Mouse (Mus musculus) liver, embryonic 15.5 days (tissue): ENCODE data around the gene Hbq1b. TPM values are rescaled to one million over a fixed set of nuclear protein-coding genes. Genes with fewer than 3 reads are reported as not detected.
A peak's percentile ranks its signal among the peaks of the same experiment; 100 is the strongest.
"Not testable (repeated sequence)": the region's sequence is repeated elsewhere in the genome, so short reads cannot be mapped to it uniquely, and the experiment has no call there.

ENCODE experiments used
- ATAC-seq: fragments of 200-750 bp; cut with Nextera tagmentation; 2 replicates; pipeline ENCODE4 v1.8.0; 2017; ENCODE audit warnings: moderate number of reproducible peaks, mild to moderate bottlenecking, moderate library complexity; ENCODE audit not compliant: insufficient read depth
- H3K27ac ChIP-seq: fragments of 300-500 bp; sonication (generic); replicated peaks from 2 replicates; pipeline ENCODE4 v1.5.1; 2015; ENCODE audit warnings: mild to moderate bottlenecking, inconsistent platforms
- H3K27me3 ChIP-seq: fragments of 300-500 bp; sonication (generic); 2 replicates; pipeline ENCODE4 v1.6.1; 2015; ENCODE audit warnings: mild to moderate bottlenecking, inconsistent platforms
- H3K36me3 ChIP-seq: fragments of 300-500 bp; sonication (generic); replicated peaks from 2 replicates; pipeline ENCODE4 v1.6.1; 2015; ENCODE audit warnings: moderate library complexity, mild to moderate bottlenecking, inconsistent platforms
- H3K4me1 ChIP-seq: fragments of 300-500 bp; sonication (generic); replicated peaks from 2 replicates; pipeline ENCODE4 v1.6.1; 2015; ENCODE audit warnings: inconsistent platforms
- H3K4me2 ChIP-seq: fragments of 300-500 bp; sonication (generic); 2 replicates; pipeline ENCODE4 v1.6.1; 2015; ENCODE audit warnings: moderate library complexity, mild to moderate bottlenecking, inconsistent platforms
- H3K4me3 ChIP-seq: fragments of 300-500 bp; sonication (generic); replicated peaks from 2 replicates; pipeline ENCODE4 v1.5.1; 2015; ENCODE audit warnings: mild to moderate bottlenecking, inconsistent platforms
- H3K9ac ChIP-seq: fragments of 300-500 bp; sonication (generic); 2 replicates; pipeline ENCODE4 v1.6.1; 2015; ENCODE audit warnings: moderate library complexity, mild to moderate bottlenecking, inconsistent platforms
- H3K9me3 ChIP-seq: fragments of 300-500 bp; sonication (generic); replicated peaks from 2 replicates; pipeline ENCODE4 v1.6.1; 2016; ENCODE audit warnings: inconsistent platforms
- WGBS: fragments of 180-500 bp; shearing (Covaris S2); methylation state at CpG from one replicate; pipeline ENCODE4 v1.1.7; 2015; ENCODE audit warnings: mixed read lengths; ENCODE audit not compliant: insufficient replicate concordance; 5-methylcytosine and 5-hydroxymethylcytosine counted together
- polyA plus RNA-seq: library from polyadenylated mRNA; unstranded; fragments of >200 nt; fragmentation: Nextera tagmentation; extraction: Ambion mirVana; gene quantifications from 2 replicates; pipeline ENCODE4 v1.2.1, GENCODE M21; 2015

The Hbq1b gene
- polyA plus RNA-seq, 1 experiment from 2014 or later, result 151 TPM

DNA sequence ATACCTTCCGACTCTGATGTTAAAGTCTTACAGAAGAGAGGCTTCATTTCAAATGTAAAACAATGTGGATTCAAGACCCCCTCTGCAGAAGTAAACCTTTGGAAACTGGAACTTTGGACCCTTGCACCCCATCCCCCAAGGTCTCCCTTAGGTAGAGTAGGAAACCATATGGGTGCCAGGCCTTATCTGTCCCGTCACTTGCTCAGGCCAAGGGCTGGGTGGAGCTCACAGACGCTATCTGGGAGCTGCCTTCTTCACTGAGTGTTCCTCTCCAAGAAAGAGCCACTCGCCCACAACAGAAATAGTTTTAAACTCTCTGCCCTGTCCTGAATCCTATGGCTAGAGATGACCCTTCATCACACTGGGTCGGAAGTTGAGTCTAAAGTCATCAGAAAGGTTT is 17.8 kb upstream of the Hbq1b start:
- Histone ChIP-seq H3K27me3 (no peaks in the 10 kb centered on the region), H3K36me3 (no peaks in the 10 kb centered on the region), H3K4me2 (peak overlapping the region; percentile 83), H3K27ac (peak overlapping the region; percentile 97), H3K4me1 (peaks cover 79% of the 10 kb centered on the region), H3K9ac (peak overlapping the region; percentile 96), H3K4me3 (peak overlapping the region; percentile 68), H3K9me3 (no peaks in the 10 kb centered on the region)
- 18% methylated on average over 5 of the region's 5 CpGs for WGBS
- ATAC-seq, result peak; percentile 88

DNA sequence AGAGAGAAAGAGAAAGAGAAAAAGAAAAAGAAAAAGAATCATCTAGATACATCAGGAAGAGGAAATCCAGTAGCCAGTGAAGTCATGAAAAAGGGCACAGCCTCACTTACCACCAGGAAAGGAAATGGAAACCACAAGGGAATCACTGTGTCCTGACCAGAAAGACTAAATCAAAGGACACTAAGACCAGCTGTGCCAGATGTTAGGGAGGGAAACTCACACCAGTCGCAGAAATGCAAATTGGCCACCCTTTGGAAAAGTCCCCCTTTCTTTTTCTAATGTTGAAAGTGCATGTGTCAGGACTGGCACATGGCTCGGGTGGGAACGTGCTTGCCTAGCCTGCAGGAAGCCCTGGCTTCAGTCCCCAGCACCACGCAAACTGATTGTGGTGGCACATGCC is 15.6 kb upstream of the Hbq1b start:
- Histone ChIP-seq H3K9ac (0 out of 2 replicates have a peak overlapping the region, but pooled peaks have one; percentile 17), H3K36me3 (no peaks in the 10 kb centered on the region), H3K27ac (peak overlapping the region; percentile 76), H3K4me1 (peaks cover 67% of the 10 kb centered on the region), H3K9me3 (no peaks in the 10 kb centered on the region), H3K4me2 (no peak overlapping the region), H3K4me3 (no peak overlapping the region), H3K27me3 (peaks cover under 1% of the 10 kb centered on the region; the same call in 1 of the 2 replicates)
- WGBS, result 45% methylated on average over 4 of the region's 4 CpGs
- ATAC-seq, result no peak

DNA sequence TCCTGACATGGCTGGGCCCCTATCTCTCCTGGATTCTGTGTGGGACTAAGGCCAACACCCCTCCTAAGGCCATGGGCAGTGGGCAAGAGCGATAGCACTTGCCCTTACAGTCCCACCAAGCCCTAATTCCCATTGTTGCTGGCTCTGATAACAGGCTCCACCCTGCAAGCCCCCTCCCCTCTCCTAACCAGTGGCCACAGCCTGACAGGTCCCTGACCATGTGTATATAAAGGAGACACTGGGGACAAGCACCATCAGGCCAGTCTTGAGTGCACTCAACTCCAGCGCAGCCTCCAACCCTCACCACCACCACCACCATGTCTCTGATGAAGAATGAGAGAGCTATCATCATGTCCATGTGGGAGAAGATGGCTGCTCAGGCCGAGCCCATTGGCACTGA is 10.4 kb upstream of the Hbq1b start, which contains the start of gene Hba-x:
Gene Hba-x (plus strand): TSS at position 54 of the 400 bp plus-strand sequence.
- Histone ChIP-seq H3K36me3 (no peaks in the 10 kb centered on the region), H3K27me3 (peaks cover 35% of the 10 kb centered on the region), H3K4me1 (peaks cover 68% of the 10 kb centered on the region), H3K4me2 (no peak within 1 kb of the TSS), H3K27ac (peak within 1 kb of the TSS; percentile 49), H3K9me3 (no peaks in the 10 kb centered on the region), H3K9ac (no peak within 1 kb of the TSS), H3K4me3 (no peak within 1 kb of the TSS)
- ATAC-seq, result no peak
- 62% methylated on average over 3 of the region's 3 CpGs for WGBS

DNA sequence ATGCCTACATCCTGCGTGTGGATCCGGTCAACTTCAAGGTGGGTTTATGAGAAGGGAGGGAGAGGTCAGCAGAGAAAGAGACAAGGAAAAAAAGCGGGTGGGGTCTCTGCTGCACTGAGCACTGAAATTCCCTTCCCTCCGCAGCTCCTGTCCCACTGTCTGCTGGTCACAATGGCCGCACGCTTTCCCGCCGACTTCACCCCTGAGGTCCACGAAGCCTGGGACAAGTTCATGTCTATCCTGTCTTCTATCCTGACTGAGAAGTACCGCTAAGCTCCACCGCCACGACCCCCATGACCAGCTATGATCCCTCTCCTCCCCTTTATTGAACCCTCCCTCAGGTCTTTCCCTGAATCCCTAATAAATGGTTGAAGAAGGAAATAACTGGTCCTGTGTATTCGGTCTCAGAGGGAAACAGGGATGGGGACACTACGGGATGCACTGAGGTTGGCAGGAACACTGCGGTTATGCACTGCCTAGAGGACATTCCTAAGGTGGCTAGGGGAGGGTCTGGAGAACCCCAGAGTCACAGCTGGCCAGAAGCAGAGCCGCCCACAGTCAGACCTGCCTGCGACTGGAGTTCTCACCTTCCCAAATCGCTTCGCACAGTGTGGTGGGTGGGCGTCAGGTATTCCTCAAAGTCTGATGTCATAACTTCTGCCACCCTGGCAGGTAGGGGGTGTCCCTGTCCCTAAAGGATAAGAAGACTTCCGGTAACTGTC is 8.9 kb upstream of the Hbq1b start:
- no peak overlapping the region for H3K4me2 ChIP-seq
- no peaks in the 10 kb centered on the region for H3K9me3 ChIP-seq
- no peak overlapping the region for H3K9ac ChIP-seq
- WGBS, result 62% methylated on average over 21 of the region's 21 CpGs
- peaks cover 35% of the 10 kb centered on the region for H3K27me3 ChIP-seq
- no peak overlapping the region for H3K4me3 ChIP-seq
- H3K27ac ChIP-seq, result 0 out of 2 replicates have a peak overlapping the region, but pooled peaks have one; percentile 5
- peaks cover 67% of the 10 kb centered on the region for H3K4me1 ChIP-seq
- ATAC-seq, result no peak
- no peaks in the 10 kb centered on the region for H3K36me3 ChIP-seq

DNA sequence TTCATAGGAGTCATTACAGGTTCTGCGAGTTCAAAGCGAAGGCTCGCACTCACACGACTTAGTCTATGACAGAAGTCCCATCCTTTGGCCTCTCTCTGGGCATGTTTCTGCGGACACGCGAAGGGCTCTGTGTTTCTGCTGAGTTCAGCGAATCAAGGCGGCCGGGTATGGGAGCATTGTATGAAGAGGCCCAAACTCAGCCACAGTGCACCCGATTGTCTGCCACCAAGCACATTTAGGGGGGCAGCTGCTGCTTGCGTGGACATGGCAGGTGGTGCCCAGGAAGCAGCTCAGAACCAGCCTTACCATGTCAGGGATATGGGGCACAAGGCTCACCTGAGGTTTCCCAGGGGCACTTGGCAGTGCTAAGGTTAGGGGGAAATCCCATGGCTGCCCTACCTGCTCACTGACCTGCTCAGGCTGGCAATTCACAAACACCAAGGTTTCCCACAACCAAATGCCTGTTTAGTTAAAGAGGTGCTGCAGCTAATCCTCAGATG is 8.3 kb upstream of the Hbq1b start:
- Histone ChIP-seq H3K4me1 (peaks cover 65% of the 10 kb centered on the region), H3K4me3 (no peak overlapping the region), H3K36me3 (no peaks in the 10 kb centered on the region), H3K9me3 (no peaks in the 10 kb centered on the region), H3K9ac (0 out of 2 replicates have a peak overlapping the region, but pooled peaks have one; percentile 25), H3K27ac (0 out of 2 replicates have a peak overlapping the region, but pooled peaks have one; percentile 5), H3K27me3 (peaks cover 35% of the 10 kb centered on the region), H3K4me2 (no peak overlapping the region)
- WGBS, result 77% methylated on average over 12 of the region's 12 CpGs
- no peak for ATAC-seq

DNA sequence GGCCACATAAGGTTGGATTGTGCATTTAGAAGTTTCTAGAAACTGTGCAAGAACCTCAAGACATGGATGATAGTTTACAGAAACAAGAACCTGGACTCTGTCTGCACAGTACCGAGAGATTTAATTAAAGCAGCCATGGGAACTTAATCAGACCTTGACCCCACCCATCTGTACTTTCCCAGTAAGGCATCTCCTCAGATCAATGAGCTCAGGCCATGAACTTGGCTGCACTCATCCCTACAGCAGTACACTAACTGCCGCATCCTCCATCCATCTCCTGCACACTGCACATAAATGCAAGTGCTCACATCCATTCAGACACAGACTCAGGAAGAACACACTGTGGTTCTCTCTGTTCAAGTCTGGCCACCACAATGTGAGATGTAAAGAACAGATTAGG is 6.1 kb upstream of the Hbq1b start:
- Histone ChIP-seq H3K9ac (peak overlapping the region; percentile 72; the same call in 1 of the 2 replicates), H3K4me1 (peaks cover 60% of the 10 kb centered on the region), H3K36me3 (no peaks in the 10 kb centered on the region), H3K4me2 (peak overlapping the region; percentile 68), H3K4me3 (peak overlapping the region; percentile 1; the same call in 1 of the 2 replicates), H3K27ac (peak overlapping the region; percentile 98), H3K9me3 (no peaks in the 10 kb centered on the region), H3K27me3 (peaks cover 35% of the 10 kb centered on the region)
- WGBS, result 41% methylated on average over 2 of the region's 2 CpGs
- no peak for ATAC-seq

DNA sequence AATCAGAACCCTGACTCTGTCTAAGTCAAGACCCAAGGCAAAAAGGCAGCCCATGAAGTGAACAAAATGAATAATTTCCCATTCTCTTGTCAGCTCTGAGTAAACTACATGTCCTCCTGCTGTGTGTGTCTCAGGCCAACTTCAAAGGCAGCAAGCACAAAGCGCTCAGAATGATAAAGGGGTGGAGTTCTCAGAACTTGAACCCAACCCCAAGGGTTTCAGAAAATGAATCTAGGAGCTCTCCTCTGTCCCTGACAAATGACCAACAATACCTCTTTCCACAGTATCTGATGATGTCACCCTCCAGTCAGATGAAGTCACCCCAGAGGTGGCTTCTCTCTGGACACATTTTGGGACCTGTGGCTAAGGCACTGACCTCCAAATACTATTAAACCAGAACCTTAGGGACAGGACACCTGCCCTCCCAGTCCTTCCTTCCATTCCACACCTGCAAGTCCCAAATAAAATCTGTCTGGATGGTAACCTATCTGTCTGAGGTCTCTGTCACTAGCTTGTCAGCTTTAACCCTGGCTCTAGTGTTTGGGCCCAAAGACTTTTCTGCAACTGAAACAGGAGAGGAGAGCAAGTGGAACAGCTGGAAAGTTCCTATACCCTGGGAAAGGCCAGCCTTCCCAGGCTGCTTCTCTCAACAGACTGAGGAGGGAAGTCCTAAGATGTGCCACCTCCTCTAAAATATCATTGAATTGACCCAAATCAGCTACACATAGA is 5.2 kb upstream of the Hbq1b start:
- Histone ChIP-seq H3K36me3 (no peaks in the 10 kb centered on the region), H3K4me1 (peaks cover 51% of the 10 kb centered on the region), H3K4me2 (peak overlapping the region; percentile 68), H3K9me3 (no peaks in the 10 kb centered on the region), H3K27me3 (peaks cover 31% of the 10 kb centered on the region), H3K27ac (peak overlapping the region; percentile 98), H3K9ac (peak overlapping the region; percentile 72), H3K4me3 (peak overlapping the region; percentile 1; the same call in 1 of the 2 replicates)
- 20% methylated on average over 1 of the region's 1 CpGs for WGBS
- ATAC-seq, result no peak

DNA sequence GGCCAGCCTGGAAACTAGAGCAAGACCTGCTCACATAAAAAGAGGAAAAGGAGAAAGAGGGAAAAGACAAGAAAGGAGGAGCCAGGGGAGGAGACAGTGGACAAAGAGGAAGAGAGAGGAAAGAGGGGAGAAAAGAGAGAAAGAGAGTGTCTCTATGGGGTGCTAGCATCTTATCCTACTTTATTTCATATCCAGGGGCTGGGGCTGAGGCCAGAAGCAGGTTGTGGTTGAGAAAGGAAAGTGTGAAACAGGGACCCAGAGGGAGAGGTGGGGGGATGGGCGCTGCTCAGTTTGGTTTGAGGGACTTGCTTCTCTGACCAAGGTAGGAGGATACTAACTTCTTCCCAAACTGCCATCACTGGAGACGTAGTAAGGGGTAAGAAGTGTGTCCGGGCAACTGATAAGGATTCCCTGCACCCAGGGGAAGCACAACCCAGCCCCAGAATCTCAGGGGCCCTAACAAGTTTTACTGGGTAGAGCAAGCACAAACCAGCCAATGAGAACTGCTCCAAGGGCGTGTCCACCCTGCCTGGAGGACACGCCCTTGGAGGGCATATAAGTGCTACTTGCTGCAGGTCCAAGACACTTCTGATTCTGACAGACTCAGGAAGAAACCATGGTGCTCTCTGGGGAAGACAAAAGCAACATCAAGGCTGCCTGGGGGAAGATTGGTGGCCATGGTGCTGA is 3.5 kb upstream of the Hbq1b start, which contains the start of gene Hba-a1:
Gene Hba-a1 (plus strand): TSS at position 421 of the 687 bp plus-strand sequence.
- peak within 1 kb of the TSS; percentile 98 for H3K27ac ChIP-seq
- H3K4me1 ChIP-seq, result peaks cover 45% of the 10 kb centered on the region
- H3K9ac ChIP-seq, result peak within 1 kb of the TSS; percentile 72
- H3K4me2 ChIP-seq, result peak within 1 kb of the TSS; percentile 68
- H3K4me3 ChIP-seq, result peak within 1 kb of the TSS; percentile 51
- ATAC-seq, result peak; percentile 65
- H3K36me3 ChIP-seq, H3K9me3 ChIP-seq: not testable (repeated sequence)
- peaks cover 14% of the 10 kb centered on the region for H3K27me3 ChIP-seq
- WGBS, result 22% methylated on average over 1 of the region's 5 CpGs

DNA sequence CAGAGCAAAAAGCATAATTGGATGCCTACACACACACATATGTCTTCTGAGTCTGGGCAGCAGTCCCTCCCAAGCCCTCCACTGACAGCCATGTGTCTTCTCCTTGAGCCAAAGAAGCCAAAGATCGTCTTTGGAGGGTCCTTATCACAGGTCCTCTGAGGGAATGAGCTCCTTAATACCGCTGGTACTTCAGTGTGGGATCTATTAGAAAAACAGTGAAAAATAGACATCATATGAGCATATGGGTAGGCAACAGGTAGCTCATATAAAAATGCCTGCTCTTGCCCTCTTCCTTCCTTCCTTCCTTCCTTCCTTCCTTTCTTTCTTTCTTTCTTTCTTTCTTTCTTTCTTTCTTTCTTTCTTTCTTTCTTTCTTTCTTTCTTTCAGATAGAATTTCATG is 2.2 kb upstream of the Hbq1b start:
- Histone ChIP-seq H3K4me2 (peak overlapping the region; percentile 30), H3K4me1 (peaks cover 46% of the 10 kb centered on the region), H3K9ac (peak overlapping the region; percentile 54), H3K27ac (peak overlapping the region; percentile 92), H3K36me3 (0 out of 2 replicates have a peak, but pooled peaks cover 11% of the 10 kb centered on the region), H3K4me3 (peak overlapping the region; percentile 51)
- H3K27me3 ChIP-seq, H3K9me3 ChIP-seq: not testable (repeated sequence)
- WGBS, result 12% methylated on average over 2 of the region's 2 CpGs
- ATAC-seq, result peak; percentile 19

DNA sequence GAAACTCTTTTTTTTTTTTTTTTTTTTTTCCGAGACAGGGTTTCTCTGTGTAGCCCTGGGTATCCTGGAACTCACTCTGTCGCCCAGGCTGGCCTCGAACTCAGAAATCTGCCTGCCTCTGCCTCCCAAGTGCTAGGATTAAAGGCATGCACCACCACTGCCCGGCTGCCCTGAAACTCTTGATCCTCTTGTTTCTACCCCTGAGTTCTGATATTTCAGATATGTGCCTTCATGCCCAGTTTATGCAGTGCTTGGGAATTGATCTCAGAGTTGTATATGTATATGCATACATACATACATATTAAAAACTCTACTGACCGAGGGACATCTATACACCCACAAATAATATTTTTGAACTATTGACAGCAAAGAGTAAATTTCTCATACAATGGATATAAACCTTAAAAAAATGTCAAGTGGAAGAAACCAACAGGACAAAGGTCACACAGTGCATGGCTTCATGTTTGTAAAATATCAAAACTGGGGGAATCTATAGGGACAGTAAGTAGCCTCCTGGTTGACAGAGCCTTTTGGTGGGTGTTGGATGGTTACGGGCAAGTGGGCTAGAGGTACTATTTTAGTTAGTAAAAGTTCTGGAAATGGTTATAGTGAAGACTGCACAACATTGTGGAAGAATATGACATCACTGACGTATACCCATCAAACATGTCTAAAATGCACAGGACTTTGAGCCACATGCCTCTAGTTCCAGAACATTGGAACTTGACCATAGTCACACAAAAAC is 1.6 kb upstream of the Hbq1b start:
- H3K36me3 ChIP-seq, result 0 out of 2 replicates have a peak, but pooled peaks cover 17% of the 10 kb centered on the region
- H3K27ac ChIP-seq, result peak overlapping the region; percentile 92
- peak overlapping the region; percentile 49; the same call in 1 of the 2 replicates for H3K9ac ChIP-seq
- H3K27me3 ChIP-seq, result no peaks in the 10 kb centered on the region
- no peaks in the 10 kb centered on the region for H3K9me3 ChIP-seq
- ATAC-seq, result peak; percentile 70
- WGBS, result 38% methylated on average over 7 of the region's 7 CpGs
- H3K4me1 ChIP-seq, result peaks cover 46% of the 10 kb centered on the region
- peak overlapping the region; percentile 35 for H3K4me2 ChIP-seq
- H3K4me3 ChIP-seq, result peak overlapping the region; percentile 51
